Mouse (Mus musculus): ENCODE data around the gene Rnf115.
A peak's percentile ranks its signal among the peaks of the same experiment; 100 is the strongest.

Gene Rnf115

GRCm38 (mm10) chr3:96698993-96699690 lies 28.3 kb upstream of the Rnf115 start:
- no peak for DNase-seq (ENCODE audit: low read depth, low spot score)
- H3K36me3 ChIP-seq (ENCODE audit: control insufficient read depth, insufficient read depth, low read length, poor library complexity, severe bottlenecking): no peaks in the 10 kb centered on the region
- H3K27me3 ChIP-seq (ENCODE audit: control insufficient read depth, insufficient read depth, low read length, poor library complexity, severe bottlenecking): no peaks in the 10 kb centered on the region

- Histone ChIP-seq H3K27me3 (ENCODE audit: control insufficient read depth, insufficient read depth, low read length, poor library complexity, severe bottlenecking) (no peaks in the 10 kb centered on the region), H3K36me3 (ENCODE audit: control insufficient read depth, insufficient read depth, low read length, poor library complexity, severe bottlenecking) (no peaks in the 10 kb centered on the region)
- peak; percentile 59 for DNase-seq (ENCODE audit: low read depth, low spot score)
Measured at GRCm38 (mm10) chr3:96700376-96700775, 27.1 kb upstream of the Rnf115 start.

- no peaks in the 10 kb centered on the region for H3K27me3 ChIP-seq (ENCODE audit: control insufficient read depth, insufficient read depth, low read length, poor library complexity, severe bottlenecking)
Measured at GRCm38 (mm10) chr3:96701003-96701402, 26.5 kb upstream of the Rnf115 start.

GRCm38 (mm10) chr3:96704778-96705177 lies 22.7 kb upstream of the Rnf115 start:
- H3K27me3 ChIP-seq (ENCODE audit: control insufficient read depth, insufficient read depth, low read length, poor library complexity, severe bottlenecking): no peaks in the 10 kb centered on the region
- no peaks in the 10 kb centered on the region; the same call in 1 of the 2 replicates for H3K36me3 ChIP-seq (ENCODE audit: control insufficient read depth, insufficient read depth, low read length, poor library complexity, severe bottlenecking)
- peak; percentile 44 for DNase-seq (ENCODE audit: low read depth, low spot score)

More at GRCm38 (mm10) chr3:96701003-96701402, 26.5 kb upstream of the Rnf115 start:
- no peaks in the 10 kb centered on the region; the same call in 1 of the 2 replicates for H3K36me3 ChIP-seq (ENCODE audit: control insufficient read depth, insufficient read depth, low read length, poor library complexity, severe bottlenecking)
- DNase-seq (ENCODE audit: low read depth, low spot score): no peak

- DNase-seq (ENCODE audit: low read depth, low spot score): no peak
- no peaks in the 10 kb centered on the region for H3K27me3 ChIP-seq (ENCODE audit: control insufficient read depth, insufficient read depth, low read length, poor library complexity, severe bottlenecking)
- H3K36me3 ChIP-seq (ENCODE audit: control insufficient read depth, insufficient read depth, low read length, poor library complexity, severe bottlenecking): peaks cover 3% of the 10 kb centered on the region; the same call in 1 of the 2 replicates
Measured at GRCm38 (mm10) chr3:96706217-96706616, 21.2 kb upstream of the Rnf115 start.

- H3K27me3 ChIP-seq (ENCODE audit: control insufficient read depth, insufficient read depth, low read length, poor library complexity, severe bottlenecking): no peaks in the 10 kb centered on the region
- DNase-seq (ENCODE audit: low read depth, low spot score): no peak
- peaks cover 3% of the 10 kb centered on the region; the same call in 1 of the 2 replicates for H3K36me3 ChIP-seq (ENCODE audit: control insufficient read depth, insufficient read depth, low read length, poor library complexity, severe bottlenecking)
Measured at GRCm38 (mm10) chr3:96706984-96707383, 20.5 kb upstream of the Rnf115 start.

GRCm38 (mm10) chr3:96707903-96708683 lies 19.4 kb upstream of the Rnf115 start, which contains the start of gene Nudt17:
Gene Nudt17 (minus strand): TSS chr3:96708562.
- peak; percentile 81 for DNase-seq (ENCODE audit: low read depth, low spot score)
- H3K27me3 ChIP-seq (ENCODE audit: control insufficient read depth, insufficient read depth, low read length, poor library complexity, severe bottlenecking): no peaks in the 10 kb centered on the region
- peaks cover 4% of the 10 kb centered on the region for H3K36me3 ChIP-seq (ENCODE audit: control insufficient read depth, insufficient read depth, low read length, poor library complexity, severe bottlenecking)

- Histone ChIP-seq H3K27me3 (ENCODE audit: control insufficient read depth, insufficient read depth, low read length, poor library complexity, severe bottlenecking) (no peaks in the 10 kb centered on the region), H3K36me3 (ENCODE audit: control insufficient read depth, insufficient read depth, low read length, poor library complexity, severe bottlenecking) (peaks cover 8% of the 10 kb centered on the region)
- no peak for DNase-seq (ENCODE audit: low read depth, low spot score)
Measured at GRCm38 (mm10) chr3:96708684-96709064, 18.8 kb upstream of the Rnf115 start.

GRCm38 (mm10) chr3:96714286-96714685 lies 13.2 kb upstream of the Rnf115 start:
- Histone ChIP-seq H3K36me3 (ENCODE audit: control insufficient read depth, insufficient read depth, low read length, poor library complexity, severe bottlenecking) (peaks cover 11% of the 10 kb centered on the region), H3K27me3 (ENCODE audit: control insufficient read depth, insufficient read depth, low read length, poor library complexity, severe bottlenecking) (no peaks in the 10 kb centered on the region)
- DNase-seq (ENCODE audit: low read depth, low spot score): no peak

GRCm38 (mm10) chr3:96715854-96716253 lies 11.6 kb upstream of the Rnf115 start:
- Histone ChIP-seq H3K36me3 (ENCODE audit: control insufficient read depth, insufficient read depth, low read length, poor library complexity, severe bottlenecking) (peaks cover 14% of the 10 kb centered on the region), H3K27me3 (ENCODE audit: control insufficient read depth, insufficient read depth, low read length, poor library complexity, severe bottlenecking) (no peaks in the 10 kb centered on the region)
- no peak for DNase-seq (ENCODE audit: low read depth, low spot score)

- Histone ChIP-seq H3K27me3 (ENCODE audit: control insufficient read depth, insufficient read depth, low read length, poor library complexity, severe bottlenecking) (no peaks in the 10 kb centered on the region), H3K36me3 (ENCODE audit: control insufficient read depth, insufficient read depth, low read length, poor library complexity, severe bottlenecking) (peaks cover 8% of the 10 kb centered on the region)
- peak; percentile 35 for DNase-seq (ENCODE audit: low read depth, low spot score)
Measured at GRCm38 (mm10) chr3:96719173-96719572, 8.3 kb upstream of the Rnf115 start.

GRCm38 (mm10) chr3:96727828-96728633 lies 567 bp downstream of the Rnf115 start:
- no peaks in the 10 kb centered on the region for H3K27me3 ChIP-seq (ENCODE audit: control insufficient read depth, insufficient read depth, low read length, poor library complexity, severe bottlenecking)
- no peaks in the 10 kb centered on the region for H3K36me3 ChIP-seq (ENCODE audit: control insufficient read depth, insufficient read depth, low read length, poor library complexity, severe bottlenecking)
- DNase-seq (ENCODE audit: low read depth, low spot score): peak; percentile 32

GRCm38 (mm10) chr3:96728634-96729402 lies 1.4 kb downstream of the Rnf115 start:
- no peak for DNase-seq (ENCODE audit: low read depth, low spot score)
- H3K36me3 ChIP-seq (ENCODE audit: control insufficient read depth, insufficient read depth, low read length, poor library complexity, severe bottlenecking): no peaks in the 10 kb centered on the region

GRCm38 (mm10) chr3:96729403-96729784 lies 1.9 kb downstream of the Rnf115 start:
- peak; percentile 43 for DNase-seq (ENCODE audit: low read depth, low spot score)
- H3K27me3 ChIP-seq (ENCODE audit: control insufficient read depth, insufficient read depth, low read length, poor library complexity, severe bottlenecking): no peaks in the 10 kb centered on the region
- no peaks in the 10 kb centered on the region for H3K36me3 ChIP-seq (ENCODE audit: control insufficient read depth, insufficient read depth, low read length, poor library complexity, severe bottlenecking)

More at GRCm38 (mm10) chr3:96728634-96729402, 1.4 kb downstream of the Rnf115 start:
- no peaks in the 10 kb centered on the region for H3K27me3 ChIP-seq (ENCODE audit: control insufficient read depth, insufficient read depth, low read length, poor library complexity, severe bottlenecking)

Measured in splenic B cell, adult 2 months (primary cell).